Mouse (Mus musculus): Measurements from ENCODE around the gene 2810459M11Rik.
A peak's percentile ranks its signal among the peaks of the same experiment; 100 is the strongest.

Gene 2810459M11Rik

GRCm38 (mm10) chr1:86053198-86053921 lies 7.7 kb downstream of the 2810459M11Rik start:
- DNase-seq = no peak

DNA sequence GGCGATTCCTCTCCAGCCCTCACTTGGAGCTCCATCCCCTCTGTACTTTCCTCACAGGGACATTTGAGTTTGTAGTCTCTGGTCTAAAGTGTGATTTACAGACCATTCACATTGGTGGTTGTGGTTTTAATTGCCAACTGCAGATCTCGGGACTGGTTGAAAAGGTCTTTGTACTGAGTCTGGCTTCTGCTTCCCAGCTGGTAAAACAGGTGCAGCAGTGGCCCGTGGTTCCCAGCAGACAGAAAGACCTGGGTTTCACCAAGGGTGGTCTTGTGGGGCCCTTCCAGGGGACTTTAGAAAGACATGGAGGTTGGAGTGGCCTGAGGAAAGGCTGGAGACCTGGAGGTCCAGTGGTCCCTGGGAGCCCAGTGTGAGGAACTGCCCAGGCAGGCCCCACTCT lies 9.3 kb downstream of the 2810459M11Rik start:
- DNase-seq = no peak

DNA sequence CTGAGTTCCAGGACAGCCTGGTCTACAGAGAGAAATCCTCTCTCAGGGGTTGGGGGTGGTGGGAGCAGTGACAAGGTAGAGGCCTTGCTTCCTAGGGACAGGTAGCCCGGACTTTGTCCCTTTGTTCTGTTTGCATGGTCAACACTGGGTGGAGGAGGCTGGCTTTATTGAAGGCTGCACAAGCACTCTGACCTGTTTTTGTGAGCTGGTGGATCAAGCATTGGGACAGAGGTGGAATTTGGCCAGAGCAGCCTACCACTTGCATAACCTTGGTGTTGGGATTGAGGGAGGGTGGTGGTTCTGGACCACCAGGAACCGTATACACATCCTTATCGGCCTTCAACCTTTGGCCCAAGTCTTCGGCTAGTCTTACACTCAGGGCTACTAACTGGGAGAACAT lies 10.6 kb downstream of the 2810459M11Rik start:
- no peak for DNase-seq

- peak; percentile 97 for DNase-seq
Measured at GRCm38 (mm10) chr1:86058856-86059769, 13.4 kb downstream of the 2810459M11Rik start.

- DNase-seq = no peak
Measured at GRCm38 (mm10) chr1:86062523-86062922, 16.9 kb downstream of the 2810459M11Rik start.

DNA sequence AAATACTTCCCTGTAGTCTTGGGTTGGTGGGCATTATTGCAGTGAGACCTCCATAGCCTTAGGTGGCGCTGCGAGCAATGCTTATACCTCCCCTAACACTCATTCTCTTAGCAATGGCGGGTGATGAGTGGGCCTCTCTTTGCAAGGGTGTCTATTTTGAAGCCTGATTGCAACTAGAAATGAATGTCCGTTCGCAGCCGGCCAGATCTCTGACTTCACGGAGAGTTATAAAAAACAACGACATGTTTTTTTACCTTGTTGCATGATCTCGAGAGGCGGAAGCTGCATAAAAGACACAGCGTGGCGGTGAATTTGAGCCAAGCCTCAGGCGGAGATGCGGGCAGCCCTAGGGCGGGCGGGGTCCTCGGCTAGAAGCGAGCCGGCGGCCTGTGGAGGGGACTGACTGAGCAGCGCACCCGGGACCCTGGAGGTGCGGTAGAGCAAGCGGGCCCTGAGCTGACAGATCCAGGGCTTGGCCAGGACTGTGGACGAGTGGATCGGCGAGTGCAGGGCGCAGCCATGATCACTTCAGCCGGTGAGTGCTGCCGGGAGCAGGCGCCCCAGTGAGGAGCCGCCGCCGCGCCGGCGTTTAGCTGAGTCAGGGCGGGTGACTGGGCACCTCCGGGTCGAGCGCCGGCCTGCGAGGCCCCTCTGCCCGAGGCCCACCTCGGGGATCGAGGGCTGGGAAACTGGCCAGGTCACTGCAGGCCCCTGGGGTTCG lies 18.8 kb downstream of the 2810459M11Rik start, which contains the start of gene Psmd1:
Gene Psmd1, plus strand, starts transcription at position 117 of the 721 bp plus-strand sequence.
- DNase-seq = peak; percentile 92

- no peak for DNase-seq
Measured at GRCm38 (mm10) chr1:86076565-86076964, 30.9 kb downstream of the 2810459M11Rik start.

DNA sequence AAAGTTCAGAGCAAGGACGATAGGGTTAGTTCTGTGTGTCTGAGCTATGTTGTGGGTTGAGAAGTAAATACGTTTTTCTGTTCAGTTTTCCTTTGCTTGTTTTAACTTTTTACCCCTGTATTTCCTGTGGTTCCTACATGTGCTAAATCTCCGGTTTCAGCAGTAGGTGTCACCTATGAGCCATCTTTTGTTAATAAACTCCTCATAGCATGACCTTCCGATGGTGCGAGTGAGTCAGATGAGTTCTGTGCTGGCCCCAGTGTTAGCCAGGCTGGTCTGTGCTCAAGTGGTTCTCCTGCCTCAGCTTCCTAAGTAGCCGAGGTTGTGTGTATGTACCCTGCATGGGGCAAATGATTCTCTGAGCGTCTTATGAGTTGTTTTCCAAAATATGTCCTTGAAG lies 48.8 kb downstream of the 2810459M11Rik start:
- no peak for DNase-seq

DNA sequence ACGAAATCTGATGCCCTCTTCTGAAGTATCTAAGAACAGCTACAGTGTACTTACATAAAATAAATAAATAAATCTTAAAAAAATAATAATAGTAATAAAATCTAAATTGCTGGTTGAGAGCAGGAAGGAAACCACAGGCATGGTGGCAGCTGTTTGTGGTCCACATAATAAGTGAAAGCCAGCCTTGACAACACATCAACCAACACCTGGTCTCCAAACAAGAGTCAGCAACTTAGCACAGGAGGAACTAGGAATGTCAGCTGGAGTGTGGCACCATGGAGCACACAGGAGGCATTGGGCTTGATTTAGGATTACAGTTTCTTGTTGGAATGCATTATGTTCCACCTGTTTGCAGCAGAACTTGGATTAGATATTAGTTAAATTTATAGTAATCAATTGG lies 59.4 kb downstream of the 2810459M11Rik start:
- DNase-seq = no peak
